Mouse (Mus musculus) left cerebral cortex, adult 18-20 months (tissue): ENCODE data around the gene Efnb2. TPM values are rescaled to one million over a fixed set of nuclear protein-coding genes. Genes with fewer than 3 reads are reported as not detected.

ENCODE experiments used
- DNase-seq, 2 experiments: peaks; one replicate each; pipeline ENCODE4 v3.0.0; 2021 to 2022; ENCODE audit warnings: low spot score in 2 of 2, mixed read lengths in 1 of 2
- microRNA-seq, 2 experiments: library from miRNA; unstranded; fragments of <30 nt; microRNA quantifications; one replicate each; pipeline ENCODE4 v1.2.0; 2021
- total RNA-seq, 2 experiments: library from RNA; stranded (reverse); gene quantifications; 2 replicates each; pipeline ENCODE4 v1.2.3; 2021

Efnb2 gene
- total RNA-seq, 2 experiments from 2014 or later: 60.1 to 64.2 TPM

DNA sequence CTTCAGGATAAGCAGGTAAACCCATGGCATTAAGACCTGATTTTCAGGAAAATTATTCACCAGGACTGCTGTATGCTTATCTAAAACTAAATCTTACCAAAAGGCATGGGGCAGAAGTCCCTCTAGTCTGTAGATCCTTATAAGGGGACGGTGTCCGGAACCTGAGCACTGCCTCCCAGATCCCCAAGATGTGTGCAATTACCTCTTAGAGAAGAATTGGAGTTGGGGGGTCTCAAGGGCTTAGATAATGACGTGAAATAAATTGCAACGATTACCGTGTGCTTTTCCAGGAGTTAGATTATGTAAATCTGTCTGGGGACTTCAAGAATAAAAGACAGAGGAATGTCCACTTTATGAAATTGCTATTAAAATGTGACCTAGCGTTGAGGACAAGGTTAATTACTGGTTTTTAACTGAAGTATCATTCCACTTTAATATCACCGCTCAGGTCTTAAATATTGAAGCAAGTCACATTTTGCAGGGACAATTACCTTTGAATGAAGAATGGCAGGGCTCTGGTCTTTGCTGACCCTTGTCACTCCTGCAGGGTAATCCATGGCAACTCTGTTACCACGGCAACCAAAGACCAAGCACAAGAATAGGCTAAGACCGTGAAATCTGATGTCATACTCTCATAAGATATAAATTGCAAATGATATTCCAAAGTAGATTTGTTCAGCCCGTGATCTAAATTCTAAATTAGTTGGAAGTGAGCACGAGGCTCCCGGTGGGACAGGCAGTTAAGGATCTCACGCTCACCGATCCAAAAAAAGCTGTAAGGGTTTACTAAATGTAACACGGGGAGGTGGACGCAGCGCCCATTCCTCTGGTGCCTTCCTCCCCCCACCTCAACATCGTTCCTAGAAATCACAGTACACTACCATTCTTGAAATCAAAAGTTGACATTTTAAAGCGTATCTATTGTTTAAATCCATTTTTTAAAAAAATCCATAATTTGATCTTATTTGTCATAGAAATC lies 86.2 kb downstream of the Efnb2 start:
- DNase-seq: no peak

GRCm38 (mm10) chr8:8572272-8572671 lies 88.8 kb downstream of the Efnb2 start:
- no peak for DNase-seq

DNA sequence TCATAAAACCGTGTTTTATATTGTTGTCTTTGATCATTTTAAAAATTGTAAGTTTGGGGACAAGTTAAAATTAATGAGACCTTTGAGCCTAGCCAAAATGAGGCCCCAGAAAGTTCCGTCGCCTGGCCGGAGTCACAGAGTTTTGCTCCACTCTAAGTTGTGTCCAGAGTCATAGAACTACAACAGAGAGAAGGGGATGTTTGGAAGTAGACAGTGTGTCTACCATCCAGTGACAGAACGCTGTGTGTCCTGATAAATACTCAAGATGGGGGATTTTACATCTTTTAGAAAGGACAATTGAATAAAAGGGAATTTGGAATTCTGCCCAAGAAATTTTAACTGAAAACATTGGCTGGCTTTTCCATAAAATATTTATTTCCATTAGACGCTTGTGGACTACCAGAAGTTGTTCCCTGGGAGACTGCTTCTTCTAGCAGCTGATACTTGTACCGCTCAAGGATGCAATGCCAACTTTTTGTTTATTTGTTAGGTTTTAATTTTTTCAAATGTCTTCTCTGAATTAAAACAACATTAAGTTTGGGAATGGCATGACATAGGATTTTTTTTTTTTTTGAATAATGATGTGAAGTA lies 89.3 kb downstream of the Efnb2 start:
- DNase-seq: no peak

- no peak for DNase-seq
Observed at GRCm38 (mm10) chr8:8569280-8569679, 91.8 kb downstream of the Efnb2 start.

GRCm38 (mm10) chr8:8568215-8568773 lies 92.7 kb downstream of the Efnb2 start:
- no peak for DNase-seq

Small RNAs within 50 kb of the gene (microRNA-seq; reads per million reads assigned to microRNA genes)
- 1.1 to 1.5 reads per million in 2 experiments for gene Mir7654

Other genes with a start within 250 kb of the Efnb2 start
- 10 to 100 TPM; 89.2 to 97.9 TPM for gene Arglu1, start 29.3 kb upstream of the Efnb2 start, total RNA-seq